Mouse (Mus musculus) E14TG2a.4 (cell line): ENCODE results near the gene Gm21860.
"Not testable (repeated sequence)": the region's sequence is repeated elsewhere in the genome, so short reads cannot be mapped to it uniquely, and the experiment has no call there.

Experiments used
- CTCF ChIP-seq: conservative IDR thresholded peaks from 2 replicates; pipeline ENCODE4 v1.5.1; 2014; ENCODE audit warnings: low read length
- NANOG ChIP-seq: IDR thresholded peaks from 2 replicates; pipeline ENCODE4 v1.6.1; 2014; ENCODE audit warnings: borderline replicate concordance, low read length, mixed read lengths

- not testable (repeated sequence) for TF ChIP-seq CTCF, NANOG
Measured at GRCm38 (mm10) chrY:90735181-90735895, 19.3 kb downstream of the Gm21860 start.
